Mouse (Mus musculus): Measurements from ENCODE around the gene Mcpt2. TPM values are rescaled to one million over a fixed set of nuclear protein-coding genes. Genes with fewer than 3 reads are reported as not detected.

The Mcpt2 gene
- polyA plus RNA-seq, 1 experiment from 2014 or later: not detected

DNA sequence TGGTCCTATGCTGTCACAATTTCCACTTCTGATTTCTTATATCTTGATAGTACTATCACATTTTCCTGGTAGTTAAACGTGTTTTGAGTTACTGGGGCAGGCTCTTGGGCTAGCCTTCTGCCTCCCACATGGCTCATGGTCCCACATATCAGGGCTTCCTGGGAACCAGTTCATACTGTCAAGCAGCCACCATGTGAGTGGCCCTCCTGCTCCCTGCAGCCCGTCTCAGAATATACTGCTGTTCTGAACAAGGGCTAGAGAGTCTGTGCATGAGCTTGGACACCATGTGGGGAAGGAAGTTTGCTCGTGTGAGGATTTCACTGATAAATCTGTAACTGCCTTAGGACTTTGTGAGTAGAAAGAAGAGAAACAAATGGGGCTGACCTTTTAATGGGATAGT is 44.9 kb downstream of the Mcpt2 start:
- no peak overlapping the region for H3K4me2 ChIP-seq (replicated peaks)
- H3K27ac ChIP-seq: no peak overlapping the region
- H3K4me1 ChIP-seq: no peaks in the 10 kb centered on the region
- no peaks in the 10 kb centered on the region for H3K27me3 ChIP-seq
- ATAC-seq (ENCODE audit: low FRiP score): no peak
- H3K4me3 ChIP-seq: no peak overlapping the region
- 82% methylated on average over 3 of the region's 3 CpGs for WGBS
- H3K36me3 ChIP-seq: no peaks in the 10 kb centered on the region
- no peaks in the 10 kb centered on the region for H3K9me3 ChIP-seq (replicated peaks)
- H3K9ac ChIP-seq: no peak overlapping the region

DNA sequence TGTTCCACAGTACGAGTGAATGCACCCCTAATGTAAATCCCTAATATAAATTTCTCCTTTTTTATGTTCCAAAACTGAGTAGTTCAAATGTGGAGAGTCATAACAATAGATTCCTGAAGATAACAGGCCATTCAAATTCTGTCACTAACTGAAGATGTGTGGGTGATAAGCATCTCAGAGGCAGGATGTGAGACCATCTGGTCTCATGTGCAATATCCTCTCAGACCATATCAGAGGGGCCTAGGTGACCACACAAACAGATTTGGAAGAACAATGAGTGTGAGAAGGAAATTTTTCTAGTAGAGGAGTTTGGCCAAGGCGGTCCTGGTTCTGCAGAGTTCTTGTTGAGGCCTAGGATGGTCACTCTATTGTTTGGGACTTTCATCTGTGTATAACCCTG is 51.5 kb downstream of the Mcpt2 start:
- Histone ChIP-seq H3K27me3 (no peaks in the 10 kb centered on the region), H3K4me2 (replicated peaks) (no peak overlapping the region), H3K36me3 (no peaks in the 10 kb centered on the region), H3K4me1 (no peaks in the 10 kb centered on the region), H3K9ac (no peak overlapping the region), H3K27ac (no peak overlapping the region), H3K9me3 (replicated peaks) (no peaks in the 10 kb centered on the region), H3K4me3 (no peak overlapping the region)
- WGBS: 78% methylated on average over 2 of the region's 2 CpGs
- ATAC-seq (ENCODE audit: low FRiP score): no peak

Small RNAs within 50 kb of the gene (microRNA-seq; reads per million reads assigned to microRNA genes)
- gene Mir6949: not detected

Other genes starting within 250 kb of the Mcpt2 start
- 42.4 and 45.2 TPM in 2 replicates for gene Nfatc4, start 218.9 kb upstream of the Mcpt2 start, polyA plus RNA-seq (2016; fragmentation: Nextera tagmentation; extraction: Ambion mirVana)
- 30.4 and 35.8 TPM in 2 replicates for gene Nynrin, start 188.0 kb upstream of the Mcpt2 start, polyA plus RNA-seq (2016; fragmentation: Nextera tagmentation; extraction: Ambion mirVana)
- gene Cbln3, start 157.6 kb upstream of the Mcpt2 start, polyA plus RNA-seq (2016; fragmentation: Nextera tagmentation; extraction: Ambion mirVana): 0.05 and 0.35 TPM in 2 replicates
- gene Khnyn, start 157.1 kb upstream of the Mcpt2 start, polyA plus RNA-seq (2016; fragmentation: Nextera tagmentation; extraction: Ambion mirVana): 22.4 and 23.5 TPM in 2 replicates
- 63.5 and 68.3 TPM in 2 replicates for gene Sdr39u1, start 141.7 kb upstream of the Mcpt2 start, polyA plus RNA-seq (2016; fragmentation: Nextera tagmentation; extraction: Ambion mirVana)
- not detected in 2 replicates for gene Cma1, start 97.4 kb upstream of the Mcpt2 start, polyA plus RNA-seq (2016; fragmentation: Nextera tagmentation; extraction: Ambion mirVana)
- not detected in 2 replicates for gene Cma2, start 91.1 kb upstream of the Mcpt2 start, polyA plus RNA-seq (2016; fragmentation: Nextera tagmentation; extraction: Ambion mirVana)
- not detected in 2 replicates for gene Mcpt1, start 24.1 kb upstream of the Mcpt2 start, polyA plus RNA-seq (2016; fragmentation: Nextera tagmentation; extraction: Ambion mirVana)
- gene Mcpt9, start 11.5 kb upstream of the Mcpt2 start, polyA plus RNA-seq (2016; fragmentation: Nextera tagmentation; extraction: Ambion mirVana): not detected in 2 replicates
- gene Mcpt4, start 20.3 kb downstream of the Mcpt2 start, polyA plus RNA-seq (2016; fragmentation: Nextera tagmentation; extraction: Ambion mirVana): not detected in 2 replicates
- not detected in 2 replicates for gene Mcpt8, start 43.2 kb downstream of the Mcpt2 start, polyA plus RNA-seq (2016; fragmentation: Nextera tagmentation; extraction: Ambion mirVana)
- gene Ctsg, start 60.5 kb downstream of the Mcpt2 start, polyA plus RNA-seq (2016; fragmentation: Nextera tagmentation; extraction: Ambion mirVana): not detected in 2 replicates
- gene Gzme, start 78.6 kb downstream of the Mcpt2 start, polyA plus RNA-seq (2016; fragmentation: Nextera tagmentation; extraction: Ambion mirVana): not detected in 2 replicates
- not detected in 2 replicates for gene Gzmd, start 90.6 kb downstream of the Mcpt2 start, polyA plus RNA-seq (2016; fragmentation: Nextera tagmentation; extraction: Ambion mirVana)
- not detected in 2 replicates for gene Gzmg, start 117.5 kb downstream of the Mcpt2 start, polyA plus RNA-seq (2016; fragmentation: Nextera tagmentation; extraction: Ambion mirVana)
- not detected in 2 replicates for gene Gzmn, start 132.6 kb downstream of the Mcpt2 start, polyA plus RNA-seq (2016; fragmentation: Nextera tagmentation; extraction: Ambion mirVana)
- gene Gzmf, start 169.4 kb downstream of the Mcpt2 start, polyA plus RNA-seq (2016; fragmentation: Nextera tagmentation; extraction: Ambion mirVana): not detected in 2 replicates
- not detected in 2 replicates for gene Gzmc, start 192.6 kb downstream of the Mcpt2 start, polyA plus RNA-seq (2016; fragmentation: Nextera tagmentation; extraction: Ambion mirVana)
- gene Gzmb, start 220.2 kb downstream of the Mcpt2 start, polyA plus RNA-seq (2016; fragmentation: Nextera tagmentation; extraction: Ambion mirVana): 0.14 and 0.16 TPM in 2 replicates

All from hindbrain, embryonic 12.5 days (tissue).